Mouse (Mus musculus) liver, embryonic 16.5 days (tissue): ENCODE measurements around the gene Jam2. TPM values are rescaled to one million over a fixed set of nuclear protein-coding genes. Genes with fewer than 3 reads are reported as not detected.

Experiments used
- ATAC-seq: fragments of 200-750 bp; cut with Nextera tagmentation; 2 replicates; pipeline ENCODE4 v1.8.0; 2017; ENCODE audit warnings: low read depth, mild to moderate bottlenecking, moderate number of reproducible peaks, moderate library complexity
- H3K27ac ChIP-seq: fragments of 300-500 bp; sonication (generic); 2 replicates; pipeline ENCODE4 v1.5.1; 2014; ENCODE audit warnings: mild to moderate bottlenecking, low read length
- H3K27me3 ChIP-seq: fragments of 300-500 bp; sonication (generic); 2 replicates; pipeline ENCODE4 v1.6.1; 2014; ENCODE audit warnings: low read depth, low read length, mixed read lengths; ENCODE audit not compliant: control insufficient read depth, insufficient read depth
- H3K36me3 ChIP-seq: fragments of 300-500 bp; sonication (generic); 2 replicates; pipeline ENCODE4 v1.6.1; 2014; ENCODE audit warnings: mild to moderate bottlenecking; ENCODE audit not compliant: control insufficient read depth, insufficient read depth
- H3K4me1 ChIP-seq: fragments of 300-500 bp; sonication (generic); 2 replicates; pipeline ENCODE4 v1.6.1; 2014; ENCODE audit warnings: low read depth, low read length, mixed read lengths; ENCODE audit not compliant: control insufficient read depth
- H3K4me2 ChIP-seq: fragments of 300-500 bp; sonication (generic); 2 replicates; pipeline ENCODE4 v1.6.1; 2014; ENCODE audit warnings: low read depth, low read length, mixed read lengths
- H3K4me3 ChIP-seq: fragments of 300-500 bp; sonication (generic); 2 replicates; pipeline ENCODE4 v1.5.1; 2014; ENCODE audit warnings: low read depth, mild to moderate bottlenecking, low read length
- H3K9ac ChIP-seq: fragments of 300-500 bp; sonication (generic); 2 replicates; pipeline ENCODE4 v1.6.1; 2014; ENCODE audit warnings: low read depth, low read length
- H3K9me3 ChIP-seq: fragments of 300-500 bp; sonication (generic); replicated peaks from 2 replicates; pipeline ENCODE4 v1.6.1; 2016; ENCODE audit warnings: low read length; ENCODE audit not compliant: control insufficient read depth
- WGBS: fragments of 180-500 bp; shearing (Covaris S2); extraction: QIAGEN DNeasy Blood & Tissue Kit; methylation state at CpG from one replicate; pipeline ENCODE4 v1.1.7; 2014; ENCODE audit not compliant: insufficient replicate concordance; 5-methylcytosine and 5-hydroxymethylcytosine counted together
- polyA plus RNA-seq: library from polyadenylated mRNA; unstranded; fragments of >200 nt; fragmentation: Nextera tagmentation; extraction: Ambion mirVana; gene quantifications from 2 replicates; pipeline ENCODE4 v1.2.1, GENCODE M21; 2015

The Jam2 gene
- polyA plus RNA-seq, 1 experiment from 2014 or later: 2.7 TPM

GRCm38 (mm10) chr16:84800038-84800437 is 26.1 kb downstream of the Jam2 start:
- 53% methylated on average over 1 of the region's 2 CpGs for WGBS
- H3K9me3 ChIP-seq: no peaks in the 10 kb centered on the region
- no peaks in the 10 kb centered on the region for H3K36me3 ChIP-seq
- H3K4me2 ChIP-seq: no peak overlapping the region
- no peak overlapping the region for H3K27ac ChIP-seq
- ATAC-seq: no peak
- no peak overlapping the region for H3K9ac ChIP-seq
- no peaks in the 10 kb centered on the region for H3K27me3 ChIP-seq
- no peaks in the 10 kb centered on the region; the same call in 1 of the 2 replicates for H3K4me1 ChIP-seq
- no peak overlapping the region for H3K4me3 ChIP-seq

DNA sequence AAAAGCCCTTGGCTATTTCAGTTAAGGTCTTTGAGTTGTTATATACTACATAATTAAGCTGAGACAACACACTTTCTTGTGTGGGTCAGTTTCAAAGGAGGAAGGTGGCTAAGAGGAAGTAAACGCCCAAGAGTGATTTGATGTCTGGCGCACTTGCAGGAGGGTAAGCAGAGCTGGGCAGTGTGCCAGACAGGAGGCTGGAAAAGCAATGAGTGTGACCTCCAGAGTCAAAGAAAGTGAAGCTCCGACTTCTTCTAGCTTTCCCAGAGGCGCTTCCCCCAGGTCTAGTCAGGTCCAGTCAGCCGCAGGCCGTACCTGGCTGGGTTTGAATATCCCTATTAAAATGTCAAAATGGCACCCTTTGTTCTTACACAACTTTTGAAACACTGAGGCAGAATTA is 28.3 kb downstream of the Jam2 start:
- no peak overlapping the region for H3K9ac ChIP-seq
- no peak overlapping the region for H3K4me2 ChIP-seq
- no peak for ATAC-seq
- no peak overlapping the region for H3K27ac ChIP-seq
- H3K4me1 ChIP-seq: no peaks in the 10 kb centered on the region; the same call in 1 of the 2 replicates
- no peaks in the 10 kb centered on the region for H3K27me3 ChIP-seq
- 42% methylated on average over 6 of the region's 6 CpGs for WGBS
- no peaks in the 10 kb centered on the region for H3K36me3 ChIP-seq
- H3K9me3 ChIP-seq: no peaks in the 10 kb centered on the region
- H3K4me3 ChIP-seq: no peak overlapping the region

DNA sequence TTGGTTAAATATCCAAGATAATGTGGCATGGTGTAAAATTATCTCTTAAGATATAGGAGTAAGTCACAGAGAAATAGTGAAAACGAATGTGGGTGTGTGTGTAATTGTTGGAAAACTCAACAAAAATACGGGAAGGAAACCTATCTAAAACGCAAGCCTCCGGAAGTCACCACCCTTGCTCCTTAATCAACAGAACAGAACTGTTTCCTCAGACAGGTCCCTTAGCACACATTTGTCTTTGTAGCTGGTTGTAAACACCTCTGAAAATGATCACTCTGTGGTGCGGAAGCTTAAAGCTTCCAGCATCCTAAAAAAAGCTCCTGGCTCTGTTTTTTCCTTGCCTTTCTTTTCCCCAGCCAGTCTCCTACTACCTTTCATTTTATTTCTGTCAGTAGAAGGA is 30.9 kb downstream of the Jam2 start:
- Histone ChIP-seq H3K4me1 (no peaks in the 10 kb centered on the region; the same call in 1 of the 2 replicates), H3K36me3 (no peaks in the 10 kb centered on the region), H3K27ac (no peak overlapping the region), H3K9ac (no peak overlapping the region), H3K4me2 (no peak overlapping the region), H3K4me3 (no peak overlapping the region), H3K27me3 (no peaks in the 10 kb centered on the region), H3K9me3 (no peaks in the 10 kb centered on the region)
- 37% methylated on average over 5 of the region's 5 CpGs for WGBS
- no peak for ATAC-seq

DNA sequence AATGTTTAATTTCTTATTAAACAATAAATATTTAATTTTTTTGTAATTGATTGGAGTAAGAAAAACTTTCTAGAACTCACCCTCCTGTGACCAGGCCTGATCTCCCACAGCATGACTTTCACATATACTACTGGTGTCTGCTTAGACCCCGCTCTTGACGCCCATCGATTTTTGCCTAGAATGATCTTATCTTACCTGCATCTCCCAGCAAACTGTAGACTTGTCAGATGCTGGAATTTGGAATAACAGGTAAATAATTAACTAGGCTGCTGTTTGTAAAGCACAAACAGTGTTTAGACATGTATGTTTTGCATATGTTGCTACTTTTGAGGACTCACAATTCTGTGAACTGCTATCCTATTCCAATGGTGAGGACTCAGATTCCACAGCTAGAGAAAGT is 32.3 kb downstream of the Jam2 start:
- H3K27ac ChIP-seq: 0 out of 2 replicates have a peak overlapping the region, but pooled peaks have one; percentile 58
- H3K9me3 ChIP-seq: no peaks in the 10 kb centered on the region
- H3K9ac ChIP-seq: no peak overlapping the region
- 73% methylated on average over 3 of the region's 3 CpGs for WGBS
- no peak overlapping the region for H3K4me3 ChIP-seq
- ATAC-seq: peak; percentile 56
- H3K27me3 ChIP-seq: no peaks in the 10 kb centered on the region
- H3K4me2 ChIP-seq: no peak overlapping the region
- H3K36me3 ChIP-seq: no peaks in the 10 kb centered on the region
- no peaks in the 10 kb centered on the region; the same call in 1 of the 2 replicates for H3K4me1 ChIP-seq

DNA sequence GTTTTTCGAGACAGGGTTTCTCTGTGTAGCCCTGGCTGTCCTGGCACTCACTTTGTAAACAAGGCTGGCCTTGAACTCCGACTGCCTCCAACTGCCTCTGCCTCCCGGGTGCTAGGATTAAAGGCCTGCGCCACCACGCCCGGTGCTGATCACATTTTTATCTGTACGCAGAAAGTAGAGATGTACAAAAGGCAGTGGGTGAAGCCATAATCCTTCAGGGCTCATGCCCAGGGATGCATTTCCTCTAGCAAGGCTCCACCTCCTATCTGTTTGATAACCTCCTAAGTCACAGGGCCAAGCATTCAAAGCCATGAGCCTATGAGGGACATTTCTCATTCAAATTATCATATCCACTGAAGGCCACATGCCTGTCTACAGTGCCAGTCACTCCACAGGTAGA is 34.0 kb downstream of the Jam2 start:
- WGBS: 76% methylated on average over 7 of the region's 7 CpGs
- no peaks in the 10 kb centered on the region for H3K9me3 ChIP-seq
- no peak overlapping the region for H3K27ac ChIP-seq
- no peak overlapping the region for H3K4me3 ChIP-seq
- ATAC-seq: no peak
- H3K4me2 ChIP-seq: no peak overlapping the region
- no peaks in the 10 kb centered on the region for H3K36me3 ChIP-seq
- H3K27me3 ChIP-seq: no peaks in the 10 kb centered on the region
- H3K4me1 ChIP-seq: no peaks in the 10 kb centered on the region; the same call in 1 of the 2 replicates
- no peak overlapping the region for H3K9ac ChIP-seq

DNA sequence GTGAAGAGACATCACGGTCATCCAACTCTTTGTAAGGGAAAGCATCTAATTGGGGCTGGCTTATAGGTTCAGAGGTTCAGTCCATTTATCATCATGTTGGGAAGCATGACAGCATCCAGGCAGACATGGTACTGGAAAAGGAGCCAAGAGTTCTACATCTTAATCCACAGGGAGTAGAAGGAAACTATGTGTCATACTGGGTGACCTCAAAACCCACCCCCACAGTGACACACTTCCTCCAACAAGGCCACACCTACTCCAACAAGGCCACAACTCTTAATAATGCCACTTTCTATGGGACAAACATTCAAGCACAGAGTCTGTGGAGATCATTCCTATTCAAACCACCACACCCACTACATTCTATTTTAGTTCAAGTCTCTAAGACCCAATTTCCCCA is 36.3 kb downstream of the Jam2 start:
- no peaks in the 10 kb centered on the region for H3K36me3 ChIP-seq
- 73% methylated on average over 1 of the region's 1 CpGs for WGBS
- H3K9ac ChIP-seq: no peak overlapping the region
- no peaks in the 10 kb centered on the region for H3K9me3 ChIP-seq
- no peaks in the 10 kb centered on the region for H3K27me3 ChIP-seq
- H3K4me1 ChIP-seq: no peaks in the 10 kb centered on the region
- H3K27ac ChIP-seq: no peak overlapping the region
- ATAC-seq: no peak
- no peak overlapping the region for H3K4me3 ChIP-seq
- H3K4me2 ChIP-seq: no peak overlapping the region

- no peak overlapping the region for H3K9ac ChIP-seq
- H3K36me3 ChIP-seq: no peaks in the 10 kb centered on the region
- H3K27ac ChIP-seq: no peak overlapping the region
- no peaks in the 10 kb centered on the region for H3K27me3 ChIP-seq
- H3K9me3 ChIP-seq: no peaks in the 10 kb centered on the region
- ATAC-seq: no peak
- H3K4me1 ChIP-seq: no peaks in the 10 kb centered on the region
- 52% methylated on average over 8 of the region's 8 CpGs for WGBS
- H3K4me3 ChIP-seq: no peak overlapping the region
- no peak overlapping the region for H3K4me2 ChIP-seq
Observed at GRCm38 (mm10) chr16:84813852-84814251, 39.9 kb downstream of the Jam2 start.

- Histone ChIP-seq H3K9me3 (no peaks in the 10 kb centered on the region), H3K4me2 (no peak overlapping the region), H3K27me3 (no peaks in the 10 kb centered on the region), H3K4me3 (0 out of 2 replicates have a peak overlapping the region, but pooled peaks have one; percentile 2), H3K27ac (no peak overlapping the region), H3K36me3 (no peaks in the 10 kb centered on the region), H3K4me1 (no peaks in the 10 kb centered on the region), H3K9ac (no peak overlapping the region)
- ATAC-seq: no peak
- whole genome bisulfite sequencing: 23% methylated on average over 8 of the region's 8 CpGs
Observed at GRCm38 (mm10) chr16:84814511-84814910, 40.6 kb downstream of the Jam2 start.

DNA sequence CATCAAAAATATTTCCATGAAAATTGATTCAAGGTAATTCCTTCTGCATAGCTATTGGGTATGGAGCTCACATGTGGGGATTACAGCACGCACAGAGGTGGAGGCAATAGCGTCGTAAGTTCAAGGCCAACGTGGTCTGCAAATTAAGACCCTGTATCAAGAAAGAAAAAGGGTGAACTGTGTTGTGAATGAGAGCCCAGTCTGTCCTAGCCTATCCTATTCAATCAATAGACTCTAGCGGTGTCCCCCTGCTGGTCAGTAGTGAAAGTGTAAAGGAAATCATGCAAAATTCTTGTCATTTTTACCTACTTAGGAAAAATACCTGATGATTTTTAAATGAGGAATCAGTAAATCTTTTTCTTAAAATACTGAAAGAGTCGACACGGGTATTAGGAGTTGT is 43.5 kb downstream of the Jam2 start:
- 27% methylated on average over 7 of the region's 7 CpGs for WGBS

More for the DNA sequence above, 43.5 kb downstream of the Jam2 start:
- no peak for ATAC-seq
- Histone ChIP-seq H3K9ac (no peak overlapping the region), H3K4me3 (no peak overlapping the region), H3K4me1 (no peaks in the 10 kb centered on the region), H3K36me3 (no peaks in the 10 kb centered on the region), H3K27me3 (no peaks in the 10 kb centered on the region), H3K27ac (no peak overlapping the region), H3K4me2 (no peak overlapping the region), H3K9me3 (no peaks in the 10 kb centered on the region)
